Mouse (Mus musculus): Measurements from ENCODE around the gene Tnr. TPM values are rescaled to one million over a fixed set of nuclear protein-coding genes. Genes with fewer than 3 reads are reported as not detected.

The Tnr gene
- polyA plus RNA-seq, 1 experiment from 2014 or later: 5.3 TPM

- Histone ChIP-seq H3K4me3 (replicated peaks) (no peak overlapping the region), H3K9me3 (replicated peaks) (no peaks in the 10 kb centered on the region), H3K4me1 (peaks cover 7% of the 10 kb centered on the region; the same call in 1 of the 2 replicates), H3K27me3 (replicated peaks) (no peaks in the 10 kb centered on the region), H3K36me3 (no peaks in the 10 kb centered on the region), H3K9ac (replicated peaks) (no peak overlapping the region), H3K27ac (replicated peaks) (no peak overlapping the region), H3K4me2 (no peak overlapping the region)
- WGBS: 77% methylated on average over 3 of the region's 3 CpGs
- ATAC-seq (ENCODE audit: low FRiP score): no peak
These were observed 109.0 kb downstream of the Tnr start for GRCm38 (mm10) chr1:159632558-159632957.

- Histone ChIP-seq H3K36me3 (no peaks in the 10 kb centered on the region), H3K27ac (replicated peaks) (no peak overlapping the region), H3K4me3 (replicated peaks) (no peak overlapping the region), H3K9me3 (replicated peaks) (no peaks in the 10 kb centered on the region), H3K4me2 (no peak overlapping the region), H3K4me1 (no peaks in the 10 kb centered on the region), H3K9ac (replicated peaks) (no peak overlapping the region), H3K27me3 (replicated peaks) (no peaks in the 10 kb centered on the region)
- 90% methylated on average over 4 of the region's 4 CpGs for WGBS
- no peak for ATAC-seq (ENCODE audit: low FRiP score)
These were observed 115.8 kb downstream of the Tnr start for GRCm38 (mm10) chr1:159639408-159639807.

DNA sequence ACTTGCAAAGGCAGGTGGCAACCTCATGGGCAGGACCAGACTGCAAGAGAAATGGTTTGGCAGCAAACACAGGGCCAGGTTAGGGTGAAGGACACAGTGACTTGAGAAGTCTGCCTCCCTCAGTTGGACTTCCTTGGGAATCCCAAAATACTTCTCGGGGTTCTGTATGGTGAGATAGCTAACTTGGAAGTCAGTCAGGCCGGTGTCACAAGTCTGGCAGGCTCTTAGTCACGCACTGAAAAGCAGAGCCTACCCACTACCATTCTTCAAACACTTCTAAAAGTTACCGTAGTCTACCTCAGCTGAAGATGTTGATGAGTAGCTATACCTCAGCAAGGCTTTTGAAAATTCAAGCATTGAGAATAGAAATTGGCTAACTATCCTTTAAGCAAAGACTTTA lies 122.2 kb downstream of the Tnr start:
- Histone ChIP-seq H3K4me3 (replicated peaks) (no peak overlapping the region), H3K4me1 (no peaks in the 10 kb centered on the region), H3K27me3 (replicated peaks) (no peaks in the 10 kb centered on the region), H3K4me2 (no peak overlapping the region), H3K9ac (replicated peaks) (no peak overlapping the region), H3K27ac (replicated peaks) (no peak overlapping the region), H3K9me3 (replicated peaks) (no peaks in the 10 kb centered on the region), H3K36me3 (no peaks in the 10 kb centered on the region)
- no peak for ATAC-seq (ENCODE audit: low FRiP score)
- WGBS: 97% methylated on average over 4 of the region's 4 CpGs

DNA sequence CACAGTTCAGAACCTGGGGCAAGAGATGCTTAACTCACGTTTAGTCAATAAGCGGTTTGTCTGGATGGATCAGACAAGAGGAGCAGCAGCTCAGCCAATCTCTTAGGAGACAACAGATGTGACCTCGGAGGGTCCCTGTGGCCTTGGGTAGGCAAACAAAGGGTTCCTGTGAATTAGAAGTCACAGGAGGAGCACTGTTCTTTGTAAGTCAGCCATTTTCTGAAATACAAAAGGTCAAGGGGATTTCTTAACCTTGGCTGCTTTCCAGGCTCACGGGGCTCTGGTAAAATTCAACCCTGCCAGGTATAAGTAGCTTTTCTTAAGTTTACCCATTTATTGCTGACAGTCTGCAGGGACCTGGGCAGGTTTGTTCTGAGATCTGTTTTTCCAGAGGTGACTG lies 126.9 kb downstream of the Tnr start:
- Histone ChIP-seq H3K9ac (replicated peaks) (no peak overlapping the region), H3K4me1 (no peaks in the 10 kb centered on the region; the same call in 1 of the 2 replicates), H3K9me3 (replicated peaks) (no peaks in the 10 kb centered on the region), H3K36me3 (no peaks in the 10 kb centered on the region), H3K27ac (replicated peaks) (no peak overlapping the region), H3K4me2 (no peak overlapping the region), H3K4me3 (replicated peaks) (no peak overlapping the region), H3K27me3 (replicated peaks) (no peaks in the 10 kb centered on the region)
- 39% methylated on average over 4 of the region's 4 CpGs for WGBS
- no peak for ATAC-seq (ENCODE audit: low FRiP score)

- no peaks in the 10 kb centered on the region for H3K27me3 ChIP-seq (replicated peaks)
- no peak for ATAC-seq (ENCODE audit: low FRiP score)
- H3K36me3 ChIP-seq: no peaks in the 10 kb centered on the region
- H3K4me1 ChIP-seq: peaks cover 8% of the 10 kb centered on the region; the same call in 1 of the 2 replicates
- H3K9ac ChIP-seq (replicated peaks): no peak overlapping the region
- H3K27ac ChIP-seq (replicated peaks): no peak overlapping the region
- H3K4me2 ChIP-seq: no peak overlapping the region
- 48% methylated on average over 3 of the region's 3 CpGs for WGBS
- no peaks in the 10 kb centered on the region for H3K9me3 ChIP-seq (replicated peaks)
- H3K4me3 ChIP-seq (replicated peaks): no peak overlapping the region
These were observed 131.7 kb downstream of the Tnr start for GRCm38 (mm10) chr1:159655241-159655640.

DNA sequence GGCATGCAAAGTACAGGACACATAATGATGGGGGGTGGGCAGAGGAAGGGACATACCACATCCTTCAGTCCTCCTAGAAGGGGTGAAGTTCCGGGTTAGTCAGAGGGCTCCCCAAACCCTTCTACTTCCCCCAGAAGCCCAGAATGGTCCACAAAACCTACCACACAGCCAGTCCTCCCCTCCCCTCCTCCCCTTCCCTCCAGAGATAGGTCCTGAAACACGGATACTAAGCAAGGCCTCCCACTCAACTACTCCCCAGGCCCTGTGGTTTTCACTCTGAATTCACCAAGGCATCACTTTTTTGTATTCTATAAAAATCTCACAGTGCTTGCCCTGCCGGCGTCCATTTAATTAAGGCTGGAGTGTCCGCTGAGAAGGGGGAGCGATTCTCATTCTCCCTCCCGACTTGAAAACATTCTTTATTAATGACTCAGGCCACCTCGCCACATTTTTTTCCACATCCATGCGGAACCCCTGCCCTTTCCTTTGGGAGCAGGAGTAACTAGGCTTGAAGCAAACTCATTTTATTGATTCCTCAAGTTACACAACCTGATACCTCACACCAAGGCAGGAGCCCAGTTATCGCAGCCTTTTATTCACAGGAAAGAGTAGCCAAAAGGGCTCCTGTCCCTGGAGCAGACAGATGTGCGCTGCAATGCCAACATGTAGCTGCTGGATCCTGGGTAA lies 134.4 kb downstream of the Tnr start:
- Histone ChIP-seq H3K4me2 (no peak overlapping the region), H3K27me3 (replicated peaks) (no peaks in the 10 kb centered on the region), H3K36me3 (no peaks in the 10 kb centered on the region), H3K27ac (replicated peaks) (no peak overlapping the region), H3K4me1 (peaks cover 15% of the 10 kb centered on the region), H3K4me3 (replicated peaks) (no peak overlapping the region), H3K9me3 (replicated peaks) (no peaks in the 10 kb centered on the region), H3K9ac (replicated peaks) (no peak overlapping the region)
- ATAC-seq (ENCODE audit: low FRiP score): no peak
- 48% methylated on average over 11 of the region's 11 CpGs for WGBS

GRCm38 (mm10) chr1:159660620-159661501 lies 137.3 kb downstream of the Tnr start:
- ATAC-seq (ENCODE audit: low FRiP score): peak; percentile 67
- H3K4me3 ChIP-seq (replicated peaks): no peak overlapping the region
- no peak overlapping the region for H3K27ac ChIP-seq (replicated peaks)
- no peak overlapping the region for H3K4me2 ChIP-seq
- peaks cover 15% of the 10 kb centered on the region for H3K4me1 ChIP-seq
- H3K9ac ChIP-seq (replicated peaks): no peak overlapping the region
- WGBS: 34% methylated on average over 6 of the region's 6 CpGs
- no peaks in the 10 kb centered on the region for H3K27me3 ChIP-seq (replicated peaks)
- H3K9me3 ChIP-seq (replicated peaks): no peaks in the 10 kb centered on the region
- no peaks in the 10 kb centered on the region for H3K36me3 ChIP-seq

- Histone ChIP-seq H3K4me2 (no peak overlapping the region), H3K4me3 (replicated peaks) (no peak overlapping the region), H3K9ac (replicated peaks) (no peak overlapping the region), H3K36me3 (no peaks in the 10 kb centered on the region), H3K9me3 (replicated peaks) (no peaks in the 10 kb centered on the region), H3K27ac (replicated peaks) (no peak overlapping the region), H3K4me1 (peaks cover 7% of the 10 kb centered on the region), H3K27me3 (replicated peaks) (0 out of 2 replicates have a peak, but pooled peaks cover 2% of the 10 kb centered on the region)
- no peak for ATAC-seq (ENCODE audit: low FRiP score)
- WGBS: 82% methylated on average over 3 of the region's 3 CpGs
These were observed 140.9 kb downstream of the Tnr start for GRCm38 (mm10) chr1:159664496-159664895.

GRCm38 (mm10) chr1:159664945-159665344 lies 141.4 kb downstream of the Tnr start:
- Histone ChIP-seq H3K4me3 (replicated peaks) (no peak overlapping the region), H3K9me3 (replicated peaks) (no peaks in the 10 kb centered on the region), H3K27ac (replicated peaks) (no peak overlapping the region), H3K27me3 (replicated peaks) (0 out of 2 replicates have a peak, but pooled peaks cover 2% of the 10 kb centered on the region), H3K4me2 (no peak overlapping the region), H3K4me1 (peaks cover 7% of the 10 kb centered on the region), H3K36me3 (no peaks in the 10 kb centered on the region), H3K9ac (replicated peaks) (no peak overlapping the region)
- WGBS: 71% methylated on average over 4 of the region's 4 CpGs
- ATAC-seq (ENCODE audit: low FRiP score): no peak

DNA sequence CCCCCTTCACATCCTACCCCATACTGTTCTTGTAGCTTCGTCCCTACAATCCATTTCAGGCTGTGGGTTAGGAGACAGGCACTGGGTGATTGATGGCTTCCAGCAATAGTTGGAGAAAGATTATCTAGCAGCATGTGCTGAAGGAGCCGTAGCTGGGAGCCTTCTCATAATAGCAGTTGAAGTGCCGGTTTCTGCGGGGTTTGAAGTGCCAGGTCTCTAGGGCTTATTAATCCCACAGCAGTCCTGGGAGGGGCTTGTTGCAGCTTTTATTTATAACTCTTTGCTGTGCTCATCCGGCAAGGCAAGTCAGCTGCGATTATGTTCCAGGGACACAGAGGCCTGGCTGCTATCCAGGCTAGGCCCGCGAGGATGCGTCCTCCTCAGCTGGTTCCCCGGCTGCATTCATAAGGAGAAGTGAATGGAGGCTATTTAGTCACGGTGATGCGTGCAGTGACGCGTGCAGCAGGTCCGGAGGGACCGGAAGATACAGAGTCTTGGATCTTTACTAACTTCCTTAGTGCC lies 147.1 kb downstream of the Tnr start:
- H3K27me3 ChIP-seq (replicated peaks): 0 out of 2 replicates have a peak, but pooled peaks cover 2% of the 10 kb centered on the region
- 5% methylated on average over 16 of the region's 16 CpGs for WGBS
- no peaks in the 10 kb centered on the region for H3K9me3 ChIP-seq (replicated peaks)
- H3K9ac ChIP-seq (replicated peaks): no peak overlapping the region
- H3K4me2 ChIP-seq: peak overlapping the region; percentile 47
- no peaks in the 10 kb centered on the region for H3K36me3 ChIP-seq
- peak; percentile 79 for ATAC-seq (ENCODE audit: low FRiP score)
- H3K4me1 ChIP-seq: peaks cover 16% of the 10 kb centered on the region
- H3K4me3 ChIP-seq (replicated peaks): 0 out of 2 replicates have a peak overlapping the region, but pooled peaks have one; percentile 12
- H3K27ac ChIP-seq (replicated peaks): peak overlapping the region; percentile 37; the same call in 1 of the 2 replicates

GRCm38 (mm10) chr1:159671181-159671580 lies 147.6 kb downstream of the Tnr start:
- Histone ChIP-seq H3K9me3 (replicated peaks) (no peaks in the 10 kb centered on the region), H3K4me1 (peaks cover 16% of the 10 kb centered on the region), H3K36me3 (no peaks in the 10 kb centered on the region), H3K4me2 (peak overlapping the region; percentile 47), H3K27me3 (replicated peaks) (0 out of 2 replicates have a peak, but pooled peaks cover 2% of the 10 kb centered on the region), H3K9ac (replicated peaks) (no peak overlapping the region), H3K4me3 (replicated peaks) (0 out of 2 replicates have a peak overlapping the region, but pooled peaks have one; percentile 12), H3K27ac (replicated peaks) (peak overlapping the region; percentile 37; the same call in 1 of the 2 replicates)
- 69% methylated on average over 8 of the region's 8 CpGs for WGBS
- ATAC-seq (ENCODE audit: low FRiP score): no peak
